Mouse (Mus musculus) spleen, adult 2 months (tissue): ENCODE data around the gene Morn5.

Experiments
- CTCF ChIP-seq: fragments of 200-500 bp; IDR thresholded peaks from 2 replicates; pipeline ENCODE4 v1.5.1; 2011; ENCODE audit warnings: mild to moderate bottlenecking, inconsistent platforms; ENCODE audit not compliant: insufficient read depth, insufficient read length, insufficient replicate concordance; ENCODE audit errors: extremely low read depth
- POLR2A ChIP-seq: fragments of 200-500 bp; IDR thresholded peaks from 2 replicates; pipeline ENCODE4 v1.6.1; 2011; ENCODE audit warnings: low read depth, low read length, inconsistent platforms

DNA sequence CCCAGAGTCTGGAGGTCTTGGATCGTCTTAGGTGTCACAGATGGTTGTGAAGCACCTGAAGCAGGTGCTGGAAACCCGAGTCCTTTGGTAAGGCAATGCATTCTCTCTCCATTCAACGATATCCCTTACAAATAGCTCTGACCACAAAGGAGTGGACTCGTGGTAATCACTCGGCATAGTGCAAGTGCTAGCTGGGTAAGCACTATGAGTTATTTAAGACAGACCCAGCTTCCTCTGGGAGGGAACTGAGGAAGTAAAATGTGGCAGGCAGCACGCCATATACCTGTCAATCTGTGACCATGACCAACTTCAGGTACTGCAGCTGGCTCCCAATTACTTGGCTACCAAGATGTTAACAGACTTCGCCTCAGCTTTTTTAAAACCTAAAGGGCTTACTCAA, 14.4 kb upstream of the Morn5 start:
- TF ChIP-seq CTCF (no peak), POLR2A (no peak)
